Mouse (Mus musculus) hematopoietic stem cell, adult 5-6 weeks (primary cell): ENCODE results near the gene Zup1. TPM values are rescaled to one million over a fixed set of nuclear protein-coding genes. Genes with fewer than 3 reads are reported as not detected.
"Not testable (repeated sequence)": the region's sequence is repeated elsewhere in the genome, so short reads cannot be mapped to it uniquely, and the experiment has no call there.

Source experiments
- ATAC-seq, 2 experiments: fragments of 125-278 bp in 1 of 2; replicated peaks in 1 of 2; 2 replicates each; pipeline ENCODE4 v1.8.0; 2016 to 2017; ENCODE audit warnings: inconsistent platforms in 2 of 2, mild to moderate bottlenecking in 2 of 2, moderate number of reproducible peaks in 2 of 2, low read depth in 1 of 2, moderate TSS enrichment in 1 of 2; ENCODE audit not compliant: low FRiP score in 2 of 2, poor library complexity in 2 of 2, severe bottlenecking in 2 of 2, insufficient read depth in 1 of 2, low TSS enrichment in 1 of 2
- total RNA-seq: library from RNA; stranded (forward); fragments of 172-1452, 232-1000 nt; gene quantifications from 2 replicates; pipeline ENCODE4 v1.2.3, GENCODE M21; 2017

Zup1 gene
- 60.8 and 73.2 TPM in 2 replicates for total RNA-seq

GRCm38 (mm10) chr10:33950803-33951583 lies at the start of gene Zup1:
Zup1 (minus strand) TSS chr10:33951269.
- ATAC-seq, result peak; percentile 98 to 99

GRCm38 (mm10) chr10:33998397-33998796 lies 47.3 kb upstream of the Zup1 start:
- ATAC-seq, result no peak

- not testable (repeated sequence) for ATAC-seq
These were observed 45.6 kb upstream of the Zup1 start for GRCm38 (mm10) chr10:33996686-33997085.

GRCm38 (mm10) chr10:33986771-33987170 lies 35.7 kb upstream of the Zup1 start:
- ATAC-seq, result peak; percentile 98

GRCm38 (mm10) chr10:33974781-33975494 lies 23.9 kb upstream of the Zup1 start:
- no peak for ATAC-seq

- ATAC-seq, result no peak
These were observed 1.4 kb upstream of the Zup1 start for GRCm38 (mm10) chr10:33952509-33952908.

GRCm38 (mm10) chr10:33946336-33946735 lies 4.7 kb downstream of the Zup1 start:
- no peak for ATAC-seq

- no peak for ATAC-seq
These were observed 5.7 kb downstream of the Zup1 start for GRCm38 (mm10) chr10:33945390-33945789.

- ATAC-seq, result no peak
These were observed 10.4 kb downstream of the Zup1 start for GRCm38 (mm10) chr10:33940702-33941101.

- ATAC-seq, result peak in 1 of 2 experiments; percentile 17; a peak in 1 of 4 replicates
These were observed 45.6 kb downstream of the Zup1 start for GRCm38 (mm10) chr10:33905489-33905888.

GRCm38 (mm10) chr10:33904530-33905481 lies 46.3 kb downstream of the Zup1 start, which contains the start of gene Rsph4a:
Rsph4a (plus strand) TSS chr10:33905111.
- ATAC-seq, result peak; percentile 78 to 83

GRCm38 (mm10) chr10:33901520-33901919 lies 49.5 kb downstream of the Zup1 start:
- ATAC-seq, result not testable (repeated sequence)

- not testable (repeated sequence) for ATAC-seq
These were observed 68.7 kb downstream of the Zup1 start for GRCm38 (mm10) chr10:33882411-33882810.

GRCm38 (mm10) chr10:33872672-33873398 lies 78.2 kb downstream of the Zup1 start:
- ATAC-seq, result no peak

- ATAC-seq, result no peak
These were observed 80.6 kb downstream of the Zup1 start for GRCm38 (mm10) chr10:33870441-33870840.
